Mouse (Mus musculus): ENCODE measurements around the gene Napa.

Gene Napa

GRCm38 (mm10) chr7:16098021-16099017 is at the start of gene Napa:
TSS of gene Napa (plus strand) at chr7:16098458.
- peak; percentile 98 for DNase-seq

DNA sequence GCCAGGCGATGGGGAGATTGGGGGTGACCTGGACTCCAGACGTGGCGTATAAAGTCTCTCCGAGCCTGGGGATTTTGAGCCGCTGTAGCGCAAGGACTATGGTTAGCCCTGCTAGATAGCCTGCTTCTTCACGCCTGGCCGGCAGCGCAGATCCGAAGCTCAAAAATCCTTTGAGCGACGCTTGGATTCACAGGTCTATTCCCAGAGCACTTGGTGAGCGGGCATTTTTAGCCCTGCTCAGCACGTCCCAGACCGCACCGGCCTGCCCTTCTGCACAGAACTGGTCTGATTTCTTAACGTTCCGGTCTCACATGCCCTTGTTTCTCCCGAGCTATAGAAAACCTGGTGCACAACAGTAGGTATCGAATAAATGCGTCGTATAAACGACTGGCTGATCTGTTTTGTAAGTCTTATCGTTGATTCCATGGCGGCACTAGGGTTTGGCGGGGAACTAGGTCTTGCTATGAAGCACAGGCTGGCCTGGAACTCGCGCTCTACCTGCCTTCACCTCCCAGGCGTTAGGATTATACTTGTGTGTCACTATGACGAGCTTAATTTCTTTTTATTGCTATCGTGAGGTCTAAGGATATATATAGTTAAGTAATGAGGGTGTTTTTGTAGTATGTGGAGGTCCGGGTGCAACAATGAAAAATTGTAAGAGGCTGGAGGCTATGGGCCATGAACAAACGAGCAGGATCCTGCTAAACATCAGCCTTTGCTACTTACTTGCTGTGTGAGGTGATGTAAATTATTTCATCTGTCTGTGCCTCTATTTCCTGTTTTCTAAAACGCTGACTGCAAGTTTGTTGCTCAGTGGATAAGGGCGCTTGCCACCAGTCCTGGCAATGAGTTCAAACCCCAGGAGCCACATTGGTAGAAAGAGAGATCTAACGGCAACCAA is 49.3 kb upstream of the Napa start:
- peak; percentile 56 for DNase-seq

DNA sequence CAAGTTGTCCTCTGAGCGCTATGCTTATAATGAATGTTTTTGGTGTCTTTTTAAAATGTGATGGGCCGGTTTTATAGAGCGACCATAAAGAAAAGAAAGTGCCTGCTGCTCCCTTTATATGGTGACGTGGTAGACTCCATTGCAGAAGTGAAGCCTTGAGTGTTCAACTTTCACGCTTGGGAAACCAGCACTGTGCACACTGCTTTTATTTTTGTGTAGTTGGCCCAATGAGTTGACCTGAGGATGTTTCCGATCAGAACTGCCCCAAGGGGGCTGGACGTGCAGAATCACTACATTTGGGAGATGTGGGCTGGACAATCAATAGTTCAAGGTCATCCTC is 48.7 kb upstream of the Napa start:
- no peak for DNase-seq

DNA sequence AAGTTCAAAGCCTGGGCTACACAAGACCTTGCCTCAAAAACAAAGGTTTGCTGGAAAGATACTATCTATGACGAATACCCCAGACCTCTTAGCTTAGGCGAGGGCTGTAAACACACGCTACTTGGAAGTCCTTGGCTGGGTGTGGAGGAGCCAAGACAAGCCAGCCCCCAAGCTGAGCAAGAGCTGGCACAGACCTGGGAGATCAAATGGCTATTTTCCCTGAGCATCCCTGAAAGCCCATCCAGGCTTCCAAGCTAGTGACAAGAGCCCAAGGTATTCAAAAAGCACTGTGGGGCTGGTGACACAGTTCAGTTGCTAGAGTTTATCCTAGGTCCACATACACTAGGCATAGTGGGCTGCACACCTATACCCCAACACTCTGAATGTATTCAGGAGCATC is 47.7 kb upstream of the Napa start:
- DNase-seq: no peak

DNA sequence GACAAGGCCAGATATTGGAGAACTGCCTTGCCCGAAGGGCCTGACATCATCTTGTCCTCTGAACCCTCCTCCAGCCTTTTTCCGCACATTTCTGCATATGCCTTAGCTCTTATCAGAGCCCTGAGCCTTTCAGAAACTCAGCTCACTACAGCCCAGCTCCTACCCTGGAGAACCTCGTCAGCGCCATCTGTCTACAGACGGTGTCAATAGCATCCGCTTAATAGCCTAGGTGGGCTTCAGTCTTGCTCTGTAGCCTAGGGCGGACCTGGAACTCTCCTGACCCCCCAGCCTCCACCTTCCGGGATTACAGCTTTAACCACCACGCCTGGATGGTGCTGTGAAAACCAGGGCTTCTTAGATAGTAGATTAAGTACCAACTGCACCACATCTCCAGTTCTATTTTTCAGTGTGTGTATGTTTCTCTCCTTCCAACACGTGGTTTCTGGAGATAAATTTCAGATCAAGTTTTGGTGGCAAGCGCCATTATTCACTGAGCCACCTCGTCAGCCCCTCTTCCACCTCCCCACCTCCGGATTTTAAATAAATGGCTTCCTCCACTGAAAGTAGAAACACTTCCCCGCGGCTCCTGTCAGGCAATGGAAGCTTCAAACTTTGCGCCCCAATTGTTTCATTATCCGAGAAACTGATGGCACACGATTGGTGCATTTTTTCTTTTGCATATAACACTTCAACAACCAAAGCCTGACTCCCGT is 46.2 kb upstream of the Napa start:
- peak; percentile 88 for DNase-seq

DNA sequence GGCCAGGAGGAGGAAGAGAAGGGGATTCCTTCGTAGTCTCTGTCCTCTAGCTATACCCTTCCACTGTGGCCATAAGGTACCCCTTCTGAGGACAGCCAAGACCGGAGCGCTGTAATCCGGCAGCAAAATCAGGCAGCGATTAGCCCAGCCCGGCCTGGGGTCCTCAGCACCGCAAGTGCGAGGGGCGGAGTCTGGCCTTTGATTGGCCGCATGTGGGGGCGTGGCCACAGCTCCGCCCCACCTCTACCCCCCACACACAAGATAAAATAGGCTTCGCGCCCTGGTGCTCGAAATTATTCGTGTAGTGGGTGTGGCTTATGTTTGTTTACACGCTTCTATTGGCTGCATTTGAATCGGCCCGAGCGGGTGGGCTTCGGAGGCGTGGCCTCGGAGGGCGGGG is 45.6 kb upstream of the Napa start:
- peak; percentile 96 for DNase-seq

DNA sequence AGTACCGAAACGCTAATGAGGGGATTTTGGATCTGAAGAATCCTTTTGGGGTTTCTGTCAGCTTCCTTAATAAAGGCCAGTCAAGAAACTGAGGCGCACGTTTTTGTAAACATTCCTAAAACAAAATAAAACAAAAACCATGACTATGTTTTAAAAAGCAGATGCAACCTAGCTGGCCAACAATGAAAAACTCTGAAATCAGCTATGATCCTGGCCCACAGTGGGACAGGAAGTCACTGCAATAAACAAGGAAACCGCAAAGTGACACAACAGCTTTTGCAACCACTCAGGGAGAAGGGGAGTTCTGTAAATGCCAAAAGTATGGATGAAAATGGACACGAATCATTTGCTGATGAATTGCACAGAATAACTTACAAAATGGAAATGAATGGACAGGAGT is 45.2 kb upstream of the Napa start:
- DNase-seq: no peak

DNA sequence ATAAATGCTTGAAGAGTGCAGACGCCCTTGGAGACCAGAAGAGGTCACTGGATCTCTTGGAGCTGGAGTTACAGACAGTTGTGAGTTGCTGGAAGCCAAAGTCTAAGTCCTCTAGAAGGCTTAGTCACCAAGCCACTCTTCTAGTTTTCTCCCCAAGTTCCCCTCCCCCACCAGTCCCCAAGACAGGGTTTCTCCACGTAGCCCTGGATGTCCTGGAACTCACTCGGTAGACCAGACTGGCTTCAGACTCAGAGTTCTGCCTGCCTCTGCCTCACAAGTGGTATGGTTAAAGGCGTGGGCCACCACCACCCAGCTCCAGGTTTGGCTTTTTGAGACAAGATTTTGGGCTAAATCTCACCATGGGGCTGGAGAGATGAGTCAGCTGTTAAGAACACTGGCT is 43.3 kb upstream of the Napa start:
- no peak for DNase-seq

DNA sequence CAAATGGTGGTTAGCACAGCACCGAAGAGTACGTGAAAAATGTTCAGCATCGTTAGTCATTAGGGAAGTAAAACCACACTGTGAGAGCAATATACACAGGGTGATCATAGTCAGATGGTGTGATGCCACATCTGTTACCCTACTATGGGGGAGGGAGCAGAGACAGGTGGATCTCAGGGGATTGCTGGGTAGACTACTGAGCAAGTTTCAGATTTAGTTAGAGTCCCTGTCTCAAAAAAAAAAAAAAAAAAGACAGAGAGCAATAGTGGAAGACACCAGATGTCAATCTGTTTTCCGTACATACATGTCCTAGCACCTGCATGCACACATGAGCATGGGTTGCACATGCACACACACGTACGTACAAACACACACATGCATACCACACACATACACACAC is 42.6 kb upstream of the Napa start:
- DNase-seq: no peak

DNA sequence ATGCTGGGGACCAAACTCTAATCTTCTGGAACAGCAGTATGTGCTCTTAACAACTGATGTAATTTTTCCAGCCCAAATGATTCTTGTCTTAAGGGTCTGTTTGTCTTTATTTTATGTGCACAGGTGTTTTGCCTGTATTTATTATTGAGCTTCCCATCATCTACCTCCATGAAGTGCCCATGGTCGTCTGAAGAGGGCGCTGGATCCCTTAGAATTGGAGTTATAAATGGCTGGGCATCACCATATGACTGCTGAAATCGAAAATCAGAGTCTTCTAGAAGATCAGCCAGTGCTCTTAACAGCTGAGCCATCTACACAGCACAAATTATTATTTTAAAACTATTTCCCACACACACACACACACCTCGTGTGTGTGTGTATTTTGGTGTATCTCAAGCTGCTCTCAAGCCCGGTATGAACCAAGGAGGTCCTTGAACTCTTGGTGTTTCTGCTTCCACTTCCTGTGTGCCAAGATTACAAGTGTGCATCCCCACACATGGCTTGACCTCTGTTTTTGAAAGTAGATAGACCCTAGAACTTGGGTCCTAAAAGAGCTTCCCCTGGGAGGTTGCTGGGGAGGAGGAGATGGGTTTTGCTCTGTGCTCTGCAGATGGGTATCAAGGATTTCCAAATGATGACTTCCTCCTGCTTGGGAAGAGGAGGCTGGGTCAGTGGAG is 41.7 kb upstream of the Napa start:
- DNase-seq: peak; percentile 40

DNA sequence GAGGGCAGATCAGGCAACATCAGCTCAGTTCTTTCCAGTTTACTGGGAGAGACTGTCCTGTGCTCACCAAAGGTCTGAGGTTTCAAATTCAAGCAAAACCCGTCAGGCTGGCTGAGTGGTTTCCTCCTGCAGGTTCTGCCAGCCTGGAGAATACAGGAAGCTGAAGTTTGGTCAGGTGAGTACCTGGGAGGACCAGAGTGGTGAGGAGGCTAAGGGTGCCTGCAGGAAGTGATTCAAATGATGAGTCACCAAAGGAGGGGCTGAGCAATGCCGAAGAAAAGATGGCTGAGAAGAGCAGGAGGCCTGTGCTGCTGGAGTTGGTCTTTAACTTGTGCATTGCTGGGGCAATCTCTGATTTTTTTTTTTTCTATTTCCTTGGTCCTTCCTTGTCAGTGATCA is 41.1 kb upstream of the Napa start:
- no peak for DNase-seq

DNA sequence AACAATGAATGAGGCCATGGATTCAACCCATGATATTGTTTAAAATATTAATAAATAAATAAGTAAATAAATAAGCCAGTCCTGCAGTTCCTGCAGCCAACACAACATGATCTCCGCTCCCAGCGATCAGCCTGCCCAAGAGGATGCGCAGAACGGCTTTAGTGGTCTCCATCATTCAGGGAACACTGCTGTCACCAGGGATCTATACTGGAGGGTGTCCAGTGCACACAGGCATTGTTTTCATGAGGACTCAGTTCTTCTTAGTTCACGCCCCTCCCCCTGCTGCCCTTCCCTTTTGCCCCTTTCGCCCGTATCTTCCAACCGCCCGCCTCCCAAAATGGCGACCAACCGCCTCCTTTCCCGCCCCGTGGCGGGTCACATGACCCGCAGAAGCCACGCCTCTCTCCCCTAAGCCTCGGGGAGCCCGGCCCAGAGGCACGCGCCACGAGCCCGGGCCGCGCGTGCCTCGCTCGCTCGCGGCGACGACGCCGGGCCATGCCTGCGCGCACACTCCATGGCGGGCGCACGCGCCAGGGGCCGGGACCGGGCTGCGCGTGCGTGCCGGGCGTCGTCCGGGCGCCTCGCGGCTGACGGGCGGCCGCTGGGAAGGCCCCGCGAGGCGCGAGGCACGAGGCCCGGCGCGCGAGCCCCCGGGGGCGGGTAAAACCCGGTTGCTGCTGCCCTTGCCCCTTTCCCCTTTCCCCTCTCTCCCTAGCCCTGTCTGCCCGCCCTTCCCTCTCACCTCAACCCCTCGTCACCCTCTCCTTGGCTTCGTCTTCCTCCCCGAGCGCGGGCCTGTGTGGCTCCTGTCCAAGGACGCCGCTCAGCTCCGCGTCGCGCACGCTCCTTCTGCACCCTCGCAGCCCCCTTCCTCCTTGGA is 36.8 kb upstream of the Napa start, which contains the start of gene Zfp541:
Gene Zfp541, plus strand, starts transcription at position 596 of the 880 bp plus-strand sequence.
- DNase-seq: no peak

DNA sequence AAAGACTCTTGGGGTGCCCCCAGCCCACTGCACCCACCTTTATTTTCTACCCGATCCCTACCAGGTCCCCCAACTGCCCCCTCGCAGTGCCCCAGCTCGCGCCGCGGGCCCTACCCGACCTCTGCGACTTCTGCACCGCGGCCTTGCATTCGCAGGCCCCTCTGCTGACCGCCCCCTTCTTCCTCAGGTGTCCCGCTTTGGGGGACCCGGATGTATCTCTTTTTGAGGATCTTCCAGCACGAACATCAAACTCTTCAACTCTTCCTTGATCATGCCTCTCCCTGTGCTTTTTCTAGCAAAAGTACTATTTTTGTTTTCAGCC is 36.2 kb upstream of the Napa start:
- no peak for DNase-seq

- DNase-seq: peak; percentile 33
These were observed 34.8 kb upstream of the Napa start for GRCm38 (mm10) chr7:16063490-16063889.

DNA sequence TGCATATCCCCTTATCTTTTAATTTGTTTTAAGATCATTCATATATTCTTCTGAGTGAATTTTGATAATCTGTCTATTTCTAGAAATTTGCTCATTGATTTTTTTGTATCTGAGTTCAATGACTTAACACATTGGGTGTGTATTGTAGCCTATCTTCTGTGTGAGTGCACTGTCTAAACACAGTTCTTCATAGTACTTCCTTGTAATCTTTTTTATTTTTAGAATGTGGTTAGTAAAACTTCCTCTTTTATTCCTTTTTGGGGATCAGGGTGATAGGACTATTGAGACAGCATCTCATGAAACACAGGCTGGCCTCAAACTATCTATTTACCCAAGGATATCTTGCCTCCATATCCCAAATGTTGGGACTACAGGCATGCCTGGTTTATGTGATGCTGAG is 27.4 kb upstream of the Napa start:
- DNase-seq: no peak

DNA sequence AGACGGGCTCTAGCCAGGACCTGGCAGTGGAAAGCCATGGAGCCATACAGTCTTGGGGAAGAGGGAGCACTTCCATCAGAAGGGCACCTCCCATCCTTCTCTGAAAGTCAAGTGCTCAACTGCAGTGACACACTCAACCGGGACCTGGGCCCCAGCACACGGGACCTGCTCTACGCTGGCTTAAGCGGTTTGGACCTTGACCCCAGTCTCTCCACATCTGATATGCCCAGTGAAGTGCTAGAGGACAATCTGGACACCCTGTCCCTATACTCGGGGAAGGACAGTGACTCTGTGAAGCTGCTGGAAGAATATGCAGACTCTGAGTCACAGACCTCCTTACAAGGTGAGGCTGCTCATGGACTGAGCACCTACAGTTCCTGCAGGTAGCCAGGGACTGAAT is 26.4 kb upstream of the Napa start:
- no peak for DNase-seq

- no peak for DNase-seq
These were observed 18.3 kb upstream of the Napa start for GRCm38 (mm10) chr7:16079947-16080346.

GRCm38 (mm10) chr7:16080581-16080980 is 17.7 kb upstream of the Napa start:
- DNase-seq: no peak

DNA sequence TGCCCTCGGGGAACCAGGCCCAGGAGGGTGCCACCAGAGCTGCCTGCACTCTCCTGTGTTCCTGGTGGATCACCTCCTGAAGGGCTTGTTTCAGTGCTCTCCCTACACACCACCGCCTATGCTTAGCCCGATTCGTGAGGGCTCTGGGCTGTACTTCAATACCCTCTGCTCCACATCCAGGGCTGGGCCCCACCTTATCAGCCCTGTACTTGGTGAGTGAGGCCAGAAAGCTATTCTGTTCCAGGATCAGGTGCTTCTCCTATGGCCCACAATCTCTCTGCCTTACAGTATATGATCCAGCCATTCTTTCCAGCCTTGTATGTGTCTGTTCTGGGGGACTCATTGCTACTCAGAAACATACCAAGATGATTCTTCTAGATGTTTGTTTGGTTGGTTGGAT is 14.9 kb upstream of the Napa start:
- no peak for DNase-seq

DNA sequence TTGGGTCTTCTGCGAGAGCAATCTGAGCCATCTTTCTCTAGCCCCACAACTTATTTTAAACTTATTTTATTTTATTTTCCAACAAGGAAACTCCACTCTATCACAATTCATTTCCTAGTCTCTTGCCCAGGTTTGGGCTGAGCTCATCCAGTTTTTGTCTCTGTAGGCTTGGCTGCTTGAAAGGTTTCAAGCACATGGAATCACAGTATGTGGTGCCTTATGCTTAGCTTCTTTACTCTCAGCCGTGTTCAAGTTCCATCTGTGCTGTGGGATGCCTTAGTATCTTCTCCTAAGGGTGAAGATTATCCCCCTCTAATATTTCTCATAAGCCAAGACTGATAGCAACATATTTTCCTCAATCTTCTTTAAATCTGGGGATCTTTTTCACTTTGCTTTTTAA is 10.7 kb upstream of the Napa start:
- no peak for DNase-seq

DNA sequence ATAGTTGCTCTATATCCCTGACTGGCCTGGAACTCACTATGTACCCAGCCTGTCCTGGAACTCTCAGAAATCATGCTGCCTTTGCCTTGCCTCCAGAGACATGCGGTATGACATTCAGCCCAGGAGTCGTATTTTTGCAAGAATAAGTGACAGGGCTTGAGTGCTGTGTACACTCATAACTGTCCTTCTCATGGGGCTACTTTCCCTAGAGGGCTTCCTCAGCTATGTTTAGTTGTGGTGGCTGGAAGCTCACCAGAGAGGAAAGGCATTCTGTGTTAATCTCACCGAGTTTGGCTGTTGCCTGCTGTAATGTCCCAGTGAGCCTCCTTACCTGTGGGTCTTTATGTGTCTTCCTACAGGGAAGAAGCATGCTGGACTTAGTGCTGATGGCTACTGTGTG is 3.7 kb upstream of the Napa start:
- DNase-seq: no peak

DNA sequence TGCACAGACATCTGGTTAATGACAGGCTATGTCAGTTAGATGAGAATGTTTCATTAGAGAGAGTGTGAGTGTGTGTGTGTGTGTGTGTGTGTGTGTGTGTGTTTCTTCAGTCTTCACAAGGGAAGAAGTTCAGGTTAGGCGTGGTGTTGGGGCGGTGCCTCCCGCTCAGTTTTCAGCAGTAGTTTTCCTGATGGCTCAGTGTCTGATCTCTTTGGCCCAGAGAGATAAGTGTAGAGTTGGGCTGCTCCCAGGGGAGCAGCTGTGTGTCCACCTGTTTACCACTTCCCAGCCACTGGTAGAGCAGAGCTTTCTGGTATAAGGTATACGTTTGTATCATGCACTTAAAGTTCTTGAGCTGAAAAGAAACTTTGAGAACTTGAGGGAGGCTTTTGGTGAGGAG is 1.6 kb downstream of the Napa start:
- DNase-seq: peak; percentile 84

Data from liver (tissue).